Mouse (Mus musculus): ENCODE data around the gene Pcnx2.

The Pcnx2 gene

GRCm38 (mm10) chr8:125806459-125806858, 91.7 kb downstream of the Pcnx2 start:
- Histone ChIP-seq H3K36me3 (ENCODE audit: insufficient read depth, low read length) (no peaks in the 10 kb centered on the region), H3K27me3 (ENCODE audit: insufficient read depth, low read length) (0 out of 2 replicates have a peak, but pooled peaks cover 3% of the 10 kb centered on the region), H3K9me3 (ENCODE audit: low read length) (peaks cover 4% of the 10 kb centered on the region; the same call in 1 of the 2 replicates), H3K4me3 (replicated peaks; ENCODE audit: low read length) (no peak overlapping the region), H3K4me1 (replicated peaks; ENCODE audit: low read depth, low read length) (no peaks in the 10 kb centered on the region)
- TF ChIP-seq POU5F1 (IDR thresholded peaks at IDR 0.05; ENCODE audit: borderline replicate concordance, low read length) (no peak), NANOG (IDR thresholded peaks at IDR 0.05; ENCODE audit: borderline replicate concordance, low read length) (no peak), CTCF (conservative IDR thresholded peaks at IDR 0.05; ENCODE audit: low read length) (no peak)

- TF ChIP-seq POU5F1 (IDR thresholded peaks at IDR 0.05; ENCODE audit: borderline replicate concordance, low read length) = no peak
- TF ChIP-seq NANOG (IDR thresholded peaks at IDR 0.05; ENCODE audit: borderline replicate concordance, low read length) = no peak
- TF ChIP-seq CTCF (conservative IDR thresholded peaks at IDR 0.05; ENCODE audit: low read length) = no peak
- Histone ChIP-seq H3K9me3 (ENCODE audit: low read length) (no peaks in the 10 kb centered on the region), H3K4me1 (replicated peaks; ENCODE audit: low read depth, low read length) (no peaks in the 10 kb centered on the region), H3K36me3 (ENCODE audit: insufficient read depth, low read length) (no peaks in the 10 kb centered on the region), H3K4me3 (replicated peaks; ENCODE audit: low read length) (no peak overlapping the region), H3K27me3 (ENCODE audit: insufficient read depth, low read length) (peaks cover 7% of the 10 kb centered on the region; the same call in 1 of the 2 replicates)
Observed at GRCm38 (mm10) chr8:125796970-125797369, 101.1 kb downstream of the Pcnx2 start.

GRCm38 (mm10) chr8:125795341-125795740, 102.8 kb downstream of the Pcnx2 start:
- Histone ChIP-seq H3K4me3 (replicated peaks; ENCODE audit: low read length) (no peak overlapping the region), H3K4me1 (replicated peaks; ENCODE audit: low read depth, low read length) (no peaks in the 10 kb centered on the region), H3K9me3 (ENCODE audit: low read length) (no peaks in the 10 kb centered on the region), H3K27me3 (ENCODE audit: insufficient read depth, low read length) (peaks cover 11% of the 10 kb centered on the region; the same call in 1 of the 2 replicates), H3K36me3 (ENCODE audit: insufficient read depth, low read length) (no peaks in the 10 kb centered on the region)
- TF ChIP-seq NANOG (IDR thresholded peaks at IDR 0.05; ENCODE audit: borderline replicate concordance, low read length) (no peak), POU5F1 (IDR thresholded peaks at IDR 0.05; ENCODE audit: borderline replicate concordance, low read length) (no peak), CTCF (conservative IDR thresholded peaks at IDR 0.05; ENCODE audit: low read length) (no peak)

GRCm38 (mm10) chr8:125792816-125793455, 105.2 kb downstream of the Pcnx2 start:
- TF ChIP-seq POU5F1 (IDR thresholded peaks at IDR 0.05; ENCODE audit: borderline replicate concordance, low read length) = no peak
- Histone ChIP-seq H3K27me3 (ENCODE audit: insufficient read depth, low read length) (peaks cover 15% of the 10 kb centered on the region), H3K9me3 (ENCODE audit: low read length) (no peaks in the 10 kb centered on the region), H3K36me3 (ENCODE audit: insufficient read depth, low read length) (no peaks in the 10 kb centered on the region), H3K4me1 (replicated peaks; ENCODE audit: low read depth, low read length) (peaks cover 4% of the 10 kb centered on the region), H3K4me3 (replicated peaks; ENCODE audit: low read length) (no peak overlapping the region)

- Histone ChIP-seq H3K4me1 (replicated peaks; ENCODE audit: low read depth, low read length) (peaks cover 10% of the 10 kb centered on the region), H3K4me3 (replicated peaks; ENCODE audit: low read length) (no peak overlapping the region), H3K9me3 (ENCODE audit: low read length) (peaks cover 13% of the 10 kb centered on the region), H3K36me3 (ENCODE audit: insufficient read depth, low read length) (no peaks in the 10 kb centered on the region), H3K27me3 (ENCODE audit: insufficient read depth, low read length) (peaks cover 17% of the 10 kb centered on the region)
- TF ChIP-seq CTCF (conservative IDR thresholded peaks at IDR 0.05; ENCODE audit: low read length) (no peak), POU5F1 (IDR thresholded peaks at IDR 0.05; ENCODE audit: borderline replicate concordance, low read length) (no peak), NANOG (IDR thresholded peaks at IDR 0.05; ENCODE audit: borderline replicate concordance, low read length) (no peak)
Observed at GRCm38 (mm10) chr8:125786886-125787285, 111.2 kb downstream of the Pcnx2 start.

GRCm38 (mm10) chr8:125782161-125782560, 116.0 kb downstream of the Pcnx2 start:
- Histone ChIP-seq H3K9me3 (ENCODE audit: low read length) (peaks cover 13% of the 10 kb centered on the region), H3K27me3 (ENCODE audit: insufficient read depth, low read length) (0 out of 2 replicates have a peak, but pooled peaks cover 7% of the 10 kb centered on the region), H3K36me3 (ENCODE audit: insufficient read depth, low read length) (no peaks in the 10 kb centered on the region), H3K4me3 (replicated peaks; ENCODE audit: low read length) (no peak overlapping the region), H3K4me1 (replicated peaks; ENCODE audit: low read depth, low read length) (peaks cover 16% of the 10 kb centered on the region)
- TF ChIP-seq NANOG (IDR thresholded peaks at IDR 0.05; ENCODE audit: borderline replicate concordance, low read length) (no peak), POU5F1 (IDR thresholded peaks at IDR 0.05; ENCODE audit: borderline replicate concordance, low read length) (no peak), CTCF (conservative IDR thresholded peaks at IDR 0.05; ENCODE audit: low read length) (no peak)

GRCm38 (mm10) chr8:125779656-125780055, 118.5 kb downstream of the Pcnx2 start:
- no peaks in the 10 kb centered on the region for H3K36me3 ChIP-seq (ENCODE audit: insufficient read depth, low read length)
- H3K4me1 ChIP-seq (replicated peaks; ENCODE audit: low read depth, low read length) = peaks cover 27% of the 10 kb centered on the region
- TF ChIP-seq POU5F1 (IDR thresholded peaks at IDR 0.05; ENCODE audit: borderline replicate concordance, low read length) = no peak
- H3K4me3 ChIP-seq (replicated peaks; ENCODE audit: low read length) = no peak overlapping the region
- H3K9me3 ChIP-seq (ENCODE audit: low read length) = peaks cover 18% of the 10 kb centered on the region
- peaks cover 16% of the 10 kb centered on the region; the same call in 1 of the 2 replicates for H3K27me3 ChIP-seq (ENCODE audit: insufficient read depth, low read length)

GRCm38 (mm10) chr8:125778919-125779318, 119.2 kb downstream of the Pcnx2 start:
- TF ChIP-seq POU5F1 (IDR thresholded peaks at IDR 0.05; ENCODE audit: borderline replicate concordance, low read length) (no peak), CTCF (conservative IDR thresholded peaks at IDR 0.05; ENCODE audit: low read length) (no peak), NANOG (IDR thresholded peaks at IDR 0.05; ENCODE audit: borderline replicate concordance, low read length) (no peak)
- H3K27me3 ChIP-seq (ENCODE audit: insufficient read depth, low read length) = peaks cover 16% of the 10 kb centered on the region; the same call in 1 of the 2 replicates
- H3K4me3 ChIP-seq (replicated peaks; ENCODE audit: low read length) = no peak overlapping the region
- H3K36me3 ChIP-seq (ENCODE audit: insufficient read depth, low read length) = no peaks in the 10 kb centered on the region
- peaks cover 11% of the 10 kb centered on the region; the same call in 1 of the 2 replicates for H3K9me3 ChIP-seq (ENCODE audit: low read length)
- peaks cover 33% of the 10 kb centered on the region for H3K4me1 ChIP-seq (replicated peaks; ENCODE audit: low read depth, low read length)
